Mouse (Mus musculus) liver, adult (tissue): Measurements from ENCODE around the gene Klhl22.

ENCODE experiments used
- GATA4 ChIP-seq: IDR thresholded peaks from 2 replicates; pipeline ENCODE4 v1.6.1; 2014; ENCODE audit warnings: mild to moderate bottlenecking, low read length; ENCODE audit not compliant: insufficient replicate concordance

The Klhl22 gene

GRCm38 (mm10) chr16:17806581-17807191 lies 47.3 kb downstream of the Klhl22 start:
- no peak for TF ChIP-seq GATA4

DNA sequence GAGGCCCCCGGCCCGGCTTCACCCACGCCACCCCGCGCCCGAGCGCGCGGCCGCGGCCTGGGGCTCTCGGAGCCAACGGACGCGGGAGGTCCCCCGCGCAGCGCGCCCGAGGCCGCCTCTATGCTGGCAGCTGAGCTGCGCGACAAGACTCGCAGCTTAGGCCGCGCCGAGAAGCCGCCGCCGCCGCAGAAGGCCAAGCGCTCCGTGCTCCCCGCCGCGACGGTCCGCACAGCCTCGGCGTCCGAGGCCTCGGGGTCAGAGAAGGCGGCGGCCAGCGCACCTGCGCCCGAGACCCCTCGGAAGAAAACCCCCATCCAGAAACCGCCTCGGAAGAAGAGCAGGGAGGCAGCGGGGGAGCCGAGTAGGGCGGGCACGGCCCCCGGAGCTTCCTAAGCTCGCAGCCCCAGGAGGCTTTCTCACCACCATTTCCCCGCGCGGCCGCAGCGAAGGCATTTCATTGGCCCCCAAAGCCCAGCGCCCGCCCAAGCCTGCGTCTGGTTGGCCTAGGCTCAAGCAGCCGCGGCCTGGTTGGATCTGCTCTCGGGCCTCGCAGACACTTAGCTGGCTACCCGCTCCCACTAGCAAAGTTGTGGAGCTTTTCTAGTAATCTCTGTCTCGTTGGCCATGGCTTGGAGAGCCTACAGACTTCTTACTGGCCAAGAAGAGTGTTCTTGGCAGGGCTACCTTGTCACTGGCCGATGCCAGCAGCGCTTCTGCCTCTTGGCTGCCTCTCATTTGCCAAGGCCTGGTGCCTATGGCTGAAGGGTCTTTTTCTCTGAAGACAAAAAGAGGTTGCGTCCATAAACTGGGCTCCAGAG lies 48.0 kb downstream of the Klhl22 start:
- no peak for TF ChIP-seq GATA4

- no peak for TF ChIP-seq GATA4
These were observed 49.7 kb downstream of the Klhl22 start for GRCm38 (mm10) chr16:17809125-17809524.

DNA sequence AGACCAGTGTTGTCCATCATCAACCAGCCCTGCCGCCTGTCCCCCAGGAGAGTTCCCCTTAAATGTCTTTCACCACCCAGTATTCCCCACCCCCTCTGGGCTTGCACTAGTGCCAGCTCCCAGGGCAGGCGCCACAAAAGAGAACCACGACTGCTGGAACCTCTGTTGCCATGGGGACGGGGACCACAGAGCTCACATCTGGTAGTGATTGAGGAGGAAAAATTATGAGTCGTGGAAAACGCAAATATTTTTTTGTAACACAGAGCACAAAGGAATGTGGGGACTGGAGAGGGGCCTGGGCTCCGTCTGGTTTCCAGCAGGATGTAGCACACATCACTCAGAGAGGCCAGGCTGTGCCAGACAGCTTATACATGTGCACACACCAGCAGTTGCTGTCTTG lies 50.3 kb downstream of the Klhl22 start:
- no peak for TF ChIP-seq GATA4

DNA sequence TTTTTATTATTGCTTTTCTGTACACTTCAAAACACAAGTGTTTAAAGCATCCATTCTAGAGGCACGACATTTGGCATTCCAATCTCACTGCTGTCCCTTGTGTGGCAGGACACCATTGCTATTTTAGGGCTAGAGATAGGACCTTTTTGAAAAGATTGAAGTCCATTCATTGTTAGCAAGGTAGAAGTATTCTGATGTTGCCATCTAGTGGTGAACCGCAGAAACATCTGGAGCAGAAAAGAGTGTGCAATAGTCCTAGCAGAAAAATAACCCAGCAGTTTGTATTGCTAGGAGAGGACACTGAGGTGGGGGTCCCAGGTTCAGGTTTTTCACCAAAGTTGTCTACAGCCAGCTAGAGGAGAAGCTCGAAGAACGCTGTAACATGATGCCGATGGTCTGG lies 52.7 kb downstream of the Klhl22 start:
- no peak for TF ChIP-seq GATA4

DNA sequence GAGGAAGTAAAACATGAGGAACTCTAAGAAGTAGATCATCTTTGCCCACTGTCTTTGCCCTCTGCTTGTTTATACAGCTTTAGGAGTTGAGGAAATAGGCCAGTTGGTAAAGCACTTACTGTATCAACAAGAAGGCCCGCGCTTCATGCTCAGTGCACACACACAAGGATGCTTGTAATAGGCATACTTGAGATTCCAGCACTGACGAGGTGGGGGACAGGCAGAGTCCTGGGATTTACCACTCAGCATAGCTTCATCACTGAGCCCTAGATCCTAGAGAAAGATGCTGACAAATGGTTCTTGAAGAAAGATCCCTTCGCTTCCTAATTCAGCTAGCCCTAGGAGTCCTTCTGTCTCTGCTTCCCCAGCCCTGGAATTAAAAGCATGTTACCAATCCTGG lies 53.8 kb downstream of the Klhl22 start:
- no peak for TF ChIP-seq GATA4

- TF ChIP-seq GATA4: no peak
These were observed 56.3 kb downstream of the Klhl22 start for GRCm38 (mm10) chr16:17815411-17816402.

DNA sequence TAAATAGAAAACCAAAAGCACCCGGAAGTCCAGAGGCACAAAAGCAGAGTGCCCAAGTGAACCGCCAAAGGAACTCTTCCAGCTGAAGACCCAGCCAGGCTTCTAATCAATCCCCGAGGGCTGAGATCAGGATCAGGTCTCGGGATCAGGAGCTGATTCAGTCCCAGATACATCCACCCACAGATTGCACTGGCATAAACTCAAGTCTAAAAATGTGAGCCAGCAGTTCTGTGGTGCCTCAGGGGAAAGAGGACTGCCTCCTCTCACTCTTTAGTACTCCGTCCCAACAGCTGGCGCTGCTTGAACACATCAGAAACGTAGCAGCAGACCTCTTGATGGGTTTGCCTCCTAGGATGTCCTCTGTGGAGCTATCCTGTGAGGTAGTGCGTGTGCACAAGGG lies 57.1 kb downstream of the Klhl22 start:
- TF ChIP-seq GATA4: no peak

GRCm38 (mm10) chr16:17826500-17826899 lies 67.1 kb downstream of the Klhl22 start:
- no peak for TF ChIP-seq GATA4

- TF ChIP-seq GATA4: no peak
These were observed 68.8 kb downstream of the Klhl22 start for GRCm38 (mm10) chr16:17828229-17828628.

- no peak for TF ChIP-seq GATA4
These were observed 69.4 kb downstream of the Klhl22 start for GRCm38 (mm10) chr16:17828867-17829266.

GRCm38 (mm10) chr16:17830385-17831178 lies 71.2 kb downstream of the Klhl22 start:
- no peak for TF ChIP-seq GATA4

DNA sequence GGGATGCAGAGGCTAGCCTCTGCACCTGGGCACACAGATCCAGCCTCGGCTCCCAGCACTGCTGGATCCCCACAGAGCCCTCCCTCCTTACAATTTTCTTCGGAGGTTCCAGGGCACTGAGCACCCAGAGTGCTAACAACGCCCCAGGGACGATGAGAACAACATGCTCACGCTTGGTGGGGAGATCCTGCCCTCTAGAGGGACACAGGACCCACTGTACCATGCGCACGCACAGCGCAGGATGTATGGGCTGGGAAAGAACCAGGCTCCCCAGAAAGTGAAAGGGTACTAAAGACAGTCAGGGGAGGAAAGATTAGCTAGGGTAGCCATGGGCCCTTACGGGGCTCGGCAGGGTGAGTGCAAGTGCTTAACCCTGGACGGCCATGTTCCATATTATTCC lies 72.4 kb downstream of the Klhl22 start:
- TF ChIP-seq GATA4: no peak

- TF ChIP-seq GATA4: no peak
These were observed 73.4 kb downstream of the Klhl22 start, which contains the start of gene B830017H08Rik for GRCm38 (mm10) chr16:17832821-17833220. B830017H08Rik (plus strand) TSS chr16:17833121.

DNA sequence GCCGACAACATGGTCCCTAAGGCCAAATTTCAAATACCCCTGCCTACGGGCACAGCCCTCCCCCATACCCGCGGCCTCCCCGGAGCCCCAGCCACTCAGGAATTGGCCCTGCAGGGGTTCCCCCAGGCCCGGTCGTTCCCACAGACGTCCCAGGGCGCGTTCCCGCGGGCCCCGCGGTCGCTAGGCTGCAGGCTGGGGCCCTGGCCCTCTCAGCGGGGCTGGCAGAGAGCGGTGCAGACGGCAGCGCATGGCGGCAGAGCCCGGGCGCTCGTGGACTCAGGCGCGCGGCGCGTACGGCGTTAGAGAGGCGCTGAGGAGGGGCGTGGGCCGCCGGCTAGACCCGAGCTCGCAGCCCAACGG lies 73.9 kb downstream of the Klhl22 start:
- TF ChIP-seq GATA4: no peak
